Mouse (Mus musculus) cortical plate, adult 2 months (tissue): ENCODE measurements at regions not wholly inside any gene's neighbourhood (a gene's known extent, or its start where the extent isn't known, plus 50 kb on each side); places are given as distances from the start of the nearest gene placed in this dataset.

Experiments
- H3K27ac ChIP-seq: fragments of 200-500 bp; 2 replicates; pipeline ENCODE4 v1.5.1; 2012; ENCODE audit warnings: low read length, control low read depth, inconsistent platforms; ENCODE audit not compliant: insufficient read depth
- H3K4me1 ChIP-seq: fragments of 200-500 bp; 2 replicates; pipeline ENCODE4 v1.6.1; 2011; ENCODE audit warnings: low read length; ENCODE audit not compliant: control insufficient read depth, insufficient read depth
- H3K4me3 ChIP-seq: fragments of 200-500 bp; 2 replicates; pipeline ENCODE4 v1.5.1; 2011; ENCODE audit warnings: mild to moderate bottlenecking, low read length, control low read depth; ENCODE audit not compliant: insufficient read depth
- CTCF ChIP-seq: fragments of 200-500 bp; IDR thresholded peaks from 2 replicates; pipeline ENCODE4 v1.5.1; 2011; ENCODE audit warnings: mild to moderate bottlenecking, control low read depth, low read length; ENCODE audit not compliant: insufficient read depth; ENCODE audit errors: extremely low read depth
- POLR2A ChIP-seq: fragments of 200-500 bp; IDR thresholded peaks from 2 replicates; pipeline ENCODE4 v1.6.1; 2011; ENCODE audit warnings: mild to moderate bottlenecking, low read length, control low read depth; ENCODE audit not compliant: insufficient read depth; ENCODE audit errors: extremely low read depth

DNA sequence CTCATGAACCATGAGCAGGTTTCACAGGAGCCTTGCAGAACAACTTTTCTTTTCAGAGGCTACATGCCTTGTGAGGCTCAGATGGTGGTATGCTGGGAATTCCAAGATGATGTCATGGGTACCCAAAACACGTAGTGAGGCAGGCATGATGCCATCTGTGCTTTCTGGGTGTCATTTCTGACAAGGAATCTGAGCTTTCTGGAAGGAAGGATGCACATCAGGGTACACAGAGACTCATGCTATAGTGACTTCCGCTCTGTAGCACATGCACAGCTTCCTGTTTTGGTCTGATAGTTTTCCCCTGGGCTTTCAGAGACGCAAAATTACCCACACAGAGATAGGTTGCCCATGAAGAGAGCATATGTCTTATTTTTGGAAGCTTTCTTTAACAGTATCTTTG lies 70.8 kb upstream of the Satb1 start:
- Histone ChIP-seq H3K4me3 (no peak overlapping the region), H3K27ac (no peak overlapping the region), H3K4me1 (no peaks in the 10 kb centered on the region)
- no peak for TF ChIP-seq POLR2A
- no peak for TF ChIP-seq CTCF

DNA sequence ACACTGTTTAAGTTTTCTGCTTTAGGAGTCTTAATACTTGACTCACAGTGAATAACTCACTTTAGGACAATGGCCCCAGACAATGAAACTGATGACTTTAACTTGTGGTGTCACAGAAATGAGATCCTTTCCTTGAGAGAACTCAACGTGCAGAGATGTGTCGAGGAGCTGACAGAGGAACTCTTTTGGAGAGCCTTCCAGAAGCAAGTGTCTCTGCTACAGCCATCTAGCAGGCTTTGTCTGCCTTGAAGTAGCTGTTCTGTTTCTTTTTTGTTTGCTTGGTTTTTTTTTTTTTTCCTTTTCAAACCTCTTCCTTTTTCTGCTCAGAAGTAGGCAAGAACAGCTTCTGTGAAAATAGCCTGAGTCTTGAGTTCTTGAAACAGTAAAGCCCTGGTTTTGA lies 66.3 kb upstream of the Satb1 start:
- Histone ChIP-seq H3K4me3 (no peak overlapping the region), H3K4me1 (no peaks in the 10 kb centered on the region), H3K27ac (no peak overlapping the region)
- TF ChIP-seq CTCF (no peak), POLR2A (no peak)

DNA sequence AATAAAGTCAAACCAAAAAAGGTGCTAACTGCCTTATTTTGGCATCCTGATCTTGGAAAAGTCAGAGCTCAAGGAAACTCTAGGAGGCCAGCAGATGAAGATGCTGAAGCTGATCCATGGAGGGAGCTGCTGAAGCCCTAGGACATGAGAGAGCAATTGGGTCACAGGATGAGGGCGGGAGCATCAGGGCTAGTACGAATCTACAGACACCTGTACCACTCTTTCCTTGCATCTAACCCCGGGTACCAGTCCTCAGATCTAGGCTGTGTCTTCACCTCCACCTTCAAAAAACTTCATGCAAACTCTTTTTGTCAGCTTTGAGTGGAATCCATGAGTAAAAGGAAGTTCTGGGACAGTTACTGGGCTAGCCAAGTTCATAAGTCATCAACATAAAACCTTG lies 63.1 kb upstream of the Satb1 start:
- TF ChIP-seq POLR2A (no peak), CTCF (no peak)
- Histone ChIP-seq H3K27ac (no peak overlapping the region), H3K4me3 (no peak overlapping the region), H3K4me1 (no peaks in the 10 kb centered on the region)

DNA sequence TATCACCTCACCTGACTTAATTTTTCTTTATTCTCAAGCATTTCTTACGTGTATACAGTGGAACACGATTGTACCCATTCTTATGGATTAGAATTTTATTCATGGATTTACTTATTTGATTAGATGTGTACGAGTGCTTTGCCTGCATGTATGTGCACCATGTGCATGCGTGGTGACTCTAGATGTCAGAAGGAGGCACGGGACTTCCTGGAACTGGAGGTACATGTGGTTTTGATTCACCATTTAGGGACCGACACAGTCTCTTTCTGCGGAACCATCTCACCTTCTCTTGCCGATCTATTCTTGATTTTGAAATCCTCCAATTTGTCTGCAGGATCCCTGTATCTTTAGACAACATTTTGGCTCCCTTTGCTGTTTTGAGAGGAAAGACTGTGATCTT lies 61.2 kb upstream of the Satb1 start:
- no peak overlapping the region for H3K4me3 ChIP-seq
- no peak for TF ChIP-seq POLR2A
- no peak for TF ChIP-seq CTCF
- no peak overlapping the region for H3K27ac ChIP-seq
- H3K4me1 ChIP-seq = no peaks in the 10 kb centered on the region

DNA sequence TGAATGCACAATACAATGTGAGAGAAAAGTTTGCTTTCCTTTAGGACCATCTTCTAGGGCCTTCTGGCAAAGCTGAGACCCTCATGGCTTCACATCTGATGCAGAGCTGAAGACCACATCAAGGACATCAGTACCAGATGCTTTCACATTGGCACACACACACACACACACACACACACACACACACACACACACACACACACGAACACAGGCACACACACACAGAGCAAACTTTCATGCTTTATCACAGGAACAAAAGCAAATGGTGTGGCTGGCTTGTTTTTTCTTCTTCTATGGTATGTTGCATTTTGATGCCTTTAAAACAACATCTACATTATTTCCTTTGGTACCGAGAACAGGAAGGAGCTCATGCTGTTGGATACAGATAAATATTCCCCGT lies 59.8 kb upstream of the Satb1 start:
- H3K27ac ChIP-seq = no peak overlapping the region
- no peak overlapping the region for H3K4me3 ChIP-seq
- no peaks in the 10 kb centered on the region for H3K4me1 ChIP-seq
- TF ChIP-seq POLR2A = no peak
- TF ChIP-seq CTCF = no peak

DNA sequence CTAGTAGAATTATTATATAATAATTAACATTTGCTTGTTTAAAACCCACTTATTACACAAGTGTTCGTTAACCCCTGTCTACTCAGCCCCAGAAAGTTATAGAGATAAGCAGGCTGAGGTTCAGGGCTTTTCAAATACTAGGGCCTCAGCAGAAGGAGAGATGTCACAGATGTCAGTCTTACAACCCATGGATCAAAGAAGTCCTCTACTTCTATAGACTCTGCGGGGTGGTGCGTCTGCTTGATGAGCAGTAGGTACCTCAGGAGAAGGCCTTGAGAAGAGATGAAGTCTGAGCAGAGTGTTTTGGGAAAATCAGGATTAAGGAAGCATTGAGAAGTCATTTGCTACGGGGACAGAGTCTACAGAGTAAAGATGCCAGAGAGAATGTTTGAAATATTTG lies 59.1 kb upstream of the Satb1 start:
- TF ChIP-seq POLR2A (no peak), CTCF (no peak)
- Histone ChIP-seq H3K4me1 (no peaks in the 10 kb centered on the region), H3K4me3 (no peak overlapping the region), H3K27ac (no peak overlapping the region)
